Mouse (Mus musculus) kidney, adult 18-20 months (tissue): ENCODE measurements around the gene Pdlim5.
"Not testable (repeated sequence)": the region's sequence is repeated elsewhere in the genome, so short reads cannot be mapped to it uniquely, and the experiment has no call there.

Source experiments
- DNase-seq: peaks from one replicate; pipeline ENCODE4 v3.0.0; 2021

Pdlim5 gene

DNA sequence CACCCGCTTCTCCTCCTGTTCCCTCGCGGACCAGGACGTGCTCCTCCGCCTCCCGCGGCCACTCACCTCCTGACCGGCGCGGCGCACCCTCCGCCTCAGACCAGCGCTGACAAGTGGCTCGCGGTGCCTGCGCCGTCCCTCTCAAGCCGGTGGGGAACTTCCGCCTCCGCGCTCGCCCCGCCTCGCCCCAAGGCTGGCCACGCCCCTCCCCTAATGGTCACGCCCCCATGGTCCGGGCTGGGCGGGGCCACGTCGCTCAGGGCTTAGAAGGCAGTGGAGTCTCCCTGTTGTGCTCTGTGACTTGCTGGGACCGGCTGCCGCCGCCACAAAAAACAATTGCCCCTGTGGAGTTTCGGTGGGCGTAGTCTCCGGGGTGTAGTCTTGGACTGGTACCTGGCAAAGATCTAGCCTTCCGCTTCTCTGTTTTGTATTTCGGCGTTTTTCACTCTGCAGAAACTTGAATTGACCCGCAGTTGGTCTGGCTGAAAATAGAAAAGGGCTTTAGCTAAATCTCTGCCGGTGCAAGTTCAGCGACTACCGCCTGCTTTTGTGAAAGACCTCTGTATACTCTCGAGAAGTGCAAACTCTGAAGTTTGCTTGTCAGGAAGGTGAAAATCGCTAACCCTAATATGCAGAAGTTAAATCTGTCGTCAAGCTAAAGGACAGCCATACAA lies at the start of gene Pdlim5:
Gene Pdlim5, minus strand, starts transcription at position 177 of the 674 bp plus-strand sequence.
- peak; percentile 99 for DNase-seq

DNA sequence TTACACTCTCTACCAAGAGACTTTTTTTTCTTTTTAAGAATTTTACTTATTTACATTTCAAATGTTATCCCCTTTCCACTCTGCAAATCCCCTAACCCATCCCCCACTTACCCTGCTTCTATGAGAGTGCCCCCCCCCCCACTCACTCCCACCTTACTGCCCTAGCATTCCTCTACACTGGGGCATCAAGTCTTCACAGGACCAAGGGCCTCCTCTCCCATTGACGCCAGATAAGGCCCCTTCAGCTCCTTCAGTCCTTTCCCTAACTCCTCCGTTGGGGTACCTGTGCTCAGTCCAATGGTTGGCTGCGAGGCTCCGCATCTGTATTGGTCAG lies 48.2 kb upstream of the Pdlim5 start:
- no peak for DNase-seq

DNA sequence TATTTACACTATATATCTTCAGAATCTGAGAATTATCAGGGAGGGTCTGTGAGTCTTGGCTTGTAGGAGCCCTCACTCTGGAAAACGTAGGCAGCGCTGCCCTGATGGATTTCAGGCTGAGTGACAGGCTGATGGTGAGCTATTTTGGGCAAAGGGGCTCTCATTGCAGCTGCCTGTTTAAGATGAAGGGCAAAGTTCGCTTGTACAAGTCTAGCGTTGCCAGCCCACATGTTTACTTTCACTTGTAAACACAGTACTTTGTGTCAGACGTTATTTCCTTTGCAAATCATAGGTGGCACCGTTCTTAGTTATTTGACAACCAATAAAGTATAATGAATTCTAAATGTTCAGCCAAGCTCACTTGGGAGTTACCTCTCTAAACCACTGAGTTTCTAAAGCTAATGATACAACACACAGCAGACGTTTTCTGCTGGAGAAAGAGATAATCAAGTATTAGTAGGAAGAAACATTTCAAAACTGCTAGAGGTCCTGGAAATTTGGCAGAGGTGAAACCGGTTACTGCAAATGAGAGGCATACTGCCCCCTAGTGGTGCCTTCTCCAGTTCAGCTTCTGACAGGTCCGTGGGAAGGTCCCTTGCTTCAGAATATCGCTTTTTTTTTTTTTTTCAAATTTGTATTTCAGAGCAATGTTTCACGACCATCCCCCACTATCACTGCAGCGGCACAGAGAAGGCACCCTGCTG lies 47.7 kb upstream of the Pdlim5 start:
- peak; percentile 89 for DNase-seq

DNA sequence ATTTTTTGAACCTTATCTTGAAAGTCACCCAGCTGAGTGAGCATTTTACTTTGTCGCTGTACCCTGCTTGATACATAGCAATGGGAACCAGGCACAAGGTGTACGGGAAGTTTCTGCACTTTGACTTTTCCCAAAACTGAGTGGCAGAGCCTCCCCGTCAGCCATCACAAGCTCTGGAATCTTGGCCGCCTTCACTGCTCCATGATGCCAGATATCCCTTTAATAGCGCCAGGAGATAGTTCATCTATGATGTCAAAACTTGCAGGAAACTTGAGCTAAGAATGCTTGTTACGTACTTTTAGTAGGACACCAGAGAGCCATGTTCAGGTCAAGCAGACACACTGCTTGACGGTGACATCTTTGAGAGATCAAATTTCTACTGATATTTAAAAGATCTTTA lies 46.7 kb upstream of the Pdlim5 start:
- no peak for DNase-seq

DNA sequence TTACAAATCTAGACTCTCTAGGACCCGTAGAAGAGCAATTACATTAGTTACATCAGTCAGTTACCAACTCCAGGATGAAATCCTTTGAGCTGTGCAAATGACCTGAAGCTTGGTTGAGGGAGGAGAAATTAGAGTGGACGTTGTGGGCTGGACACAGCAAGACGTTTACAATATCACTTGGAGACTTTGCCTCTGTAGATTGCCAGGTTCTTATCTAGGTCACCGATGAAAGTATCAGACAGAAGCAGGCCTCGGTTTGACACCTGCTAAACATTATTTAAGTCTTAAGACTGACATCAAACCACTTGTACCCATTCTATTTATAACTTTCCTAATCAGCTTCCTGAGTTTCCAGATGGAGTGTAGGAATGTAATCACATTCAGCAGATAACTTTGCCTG lies 45.6 kb upstream of the Pdlim5 start:
- no peak for DNase-seq

DNA sequence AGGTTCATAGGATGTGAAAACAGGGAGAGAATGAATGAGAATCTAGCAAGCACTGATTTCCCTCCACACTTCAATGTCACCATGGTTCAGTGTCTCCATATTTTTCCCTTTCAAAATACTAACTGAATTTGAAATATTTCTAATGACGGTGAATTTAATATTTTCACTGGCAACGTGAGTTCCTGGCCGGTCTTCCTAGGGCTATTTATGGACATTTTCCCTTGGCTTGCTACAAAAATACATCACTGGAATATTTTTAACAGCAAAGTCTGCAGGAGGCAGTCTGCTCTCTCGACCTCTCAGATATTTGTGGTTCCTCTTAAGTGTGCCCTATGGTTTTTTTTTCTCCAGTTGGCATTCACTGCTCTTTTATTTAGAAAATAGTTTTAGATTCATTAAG lies 44.7 kb upstream of the Pdlim5 start:
- no peak for DNase-seq

DNA sequence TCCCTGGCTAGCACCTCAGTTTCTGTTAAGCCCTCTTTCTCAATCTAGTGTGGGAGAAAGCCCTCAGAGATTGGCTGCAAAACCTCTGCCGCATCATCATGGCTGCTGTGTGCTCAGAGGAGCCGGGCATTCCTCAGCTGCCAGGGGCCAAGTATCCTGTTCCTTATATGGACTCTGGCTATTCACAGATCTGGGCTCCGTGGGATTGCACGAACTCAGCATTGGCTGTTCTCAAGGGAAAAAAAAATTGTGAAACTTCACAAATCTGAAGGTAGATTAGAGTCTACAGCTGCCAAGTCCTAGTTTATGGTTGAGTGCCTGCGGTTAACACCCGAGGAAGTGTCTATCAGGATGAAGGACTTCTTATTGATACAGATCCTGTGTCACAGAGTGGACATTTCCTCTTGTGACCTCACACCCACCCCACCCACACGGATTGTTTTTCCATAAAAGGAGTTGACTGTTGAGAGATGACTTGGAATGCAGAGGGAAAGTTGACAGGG lies 44.1 kb upstream of the Pdlim5 start:
- DNase-seq: peak; percentile 48

DNA sequence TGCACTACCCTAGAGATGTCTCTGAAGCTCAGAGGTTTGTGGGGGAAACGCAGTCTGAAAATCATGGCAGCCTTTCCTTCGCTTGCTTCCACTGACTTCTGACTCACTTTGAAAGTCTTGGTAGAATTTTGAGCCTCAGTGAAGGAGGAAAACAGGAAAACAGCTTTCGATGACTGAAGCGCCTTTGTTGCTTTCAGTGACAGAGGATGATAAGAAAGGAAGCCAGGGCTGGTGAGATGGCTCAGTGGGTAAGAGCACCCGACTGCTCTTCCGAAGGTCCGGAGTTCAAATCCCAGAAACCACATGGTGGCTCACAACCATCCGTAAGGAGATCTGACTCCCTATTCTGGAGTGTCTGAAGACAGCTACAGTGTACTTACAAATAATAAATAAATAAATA lies 43.1 kb upstream of the Pdlim5 start:
- not testable (repeated sequence) for DNase-seq

DNA sequence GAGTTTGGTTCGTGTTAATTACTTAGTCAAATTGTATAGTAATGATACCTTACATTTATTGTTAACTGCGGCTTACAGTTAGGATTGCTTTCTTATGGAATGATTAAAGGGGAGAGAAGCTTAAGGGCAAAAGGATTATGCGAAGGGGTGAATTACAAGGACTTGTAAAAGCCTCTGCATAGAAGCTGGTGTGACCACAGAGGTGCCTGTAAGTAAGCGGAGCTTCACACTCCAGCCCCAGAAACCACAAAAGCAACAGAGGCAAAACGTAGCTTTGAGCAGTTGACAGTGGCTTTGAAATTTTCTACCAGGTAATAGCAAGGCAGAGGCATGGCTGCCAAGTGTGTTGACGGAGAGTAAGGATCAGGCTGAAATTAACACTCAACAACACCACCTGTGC lies 41.3 kb upstream of the Pdlim5 start:
- DNase-seq: no peak

DNA sequence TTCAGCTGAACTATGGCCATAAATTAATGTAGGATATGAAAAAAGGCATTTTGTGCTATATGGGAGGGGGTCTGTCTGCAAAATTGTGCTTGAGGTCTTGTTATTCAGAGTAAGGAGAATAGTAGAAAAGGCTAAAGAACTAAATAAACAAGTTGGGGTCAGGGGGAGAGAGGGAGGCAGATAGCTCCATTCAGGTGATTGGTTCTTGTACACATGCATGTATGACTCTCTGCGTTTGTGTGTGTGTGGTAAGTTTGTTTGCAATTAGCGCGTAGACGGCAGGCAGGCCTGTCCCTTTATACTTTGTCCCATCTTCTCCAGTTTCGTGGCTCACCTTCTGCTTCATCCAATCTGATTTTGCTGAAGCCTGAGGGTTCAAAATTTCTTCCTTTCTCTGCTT lies 40.7 kb upstream of the Pdlim5 start:
- no peak for DNase-seq

DNA sequence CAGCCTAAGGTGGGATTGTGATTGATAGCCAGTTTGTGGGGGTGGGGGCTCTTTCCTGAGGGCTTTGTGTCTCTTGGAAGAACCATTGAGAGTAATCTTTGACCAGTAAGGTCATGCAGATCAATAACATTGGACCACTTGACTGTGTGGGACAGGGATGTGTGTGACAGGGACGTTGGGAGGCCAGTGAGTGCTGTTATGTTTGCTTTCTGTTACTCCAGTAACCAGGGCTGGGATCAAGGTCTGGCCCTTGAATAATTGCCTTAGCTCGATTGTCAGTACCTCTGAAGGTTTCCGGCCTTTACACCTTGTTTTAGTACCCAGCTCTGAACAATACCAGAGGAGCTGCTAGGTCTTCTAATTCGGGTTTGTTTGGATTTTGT lies 39.3 kb upstream of the Pdlim5 start:
- no peak for DNase-seq

DNA sequence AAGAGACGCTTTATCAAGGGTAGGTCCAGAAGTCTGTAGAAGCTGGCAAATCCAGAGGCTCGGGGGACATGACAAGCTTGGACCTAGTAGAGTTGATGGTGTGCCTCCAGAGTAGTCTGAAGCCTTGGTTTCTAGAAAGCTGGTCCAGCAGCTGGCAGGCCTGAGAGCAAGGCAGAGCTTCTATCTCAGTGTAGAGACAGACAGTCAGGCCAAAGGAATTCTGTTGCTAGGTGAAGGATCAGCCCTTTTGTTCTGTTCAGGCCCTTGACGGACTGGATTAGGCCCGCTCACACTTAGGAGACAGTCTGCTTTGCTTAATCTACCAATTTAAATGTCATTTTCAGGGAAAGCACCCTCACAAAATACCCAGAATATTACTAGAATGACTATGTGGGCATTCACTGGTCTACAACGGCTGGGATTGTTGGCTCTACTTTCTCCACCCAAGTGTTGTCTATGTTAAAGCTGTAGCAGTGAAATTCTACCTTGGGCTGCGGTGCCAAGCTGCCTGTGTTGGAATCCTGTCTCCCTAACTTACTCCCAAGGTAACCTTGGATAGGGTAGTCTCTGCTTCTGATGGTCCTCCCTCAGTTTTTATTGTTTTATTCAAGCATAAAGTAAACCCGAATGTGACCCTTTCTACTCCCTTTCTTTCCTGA lies 38.8 kb upstream of the Pdlim5 start:
- no peak for DNase-seq

DNA sequence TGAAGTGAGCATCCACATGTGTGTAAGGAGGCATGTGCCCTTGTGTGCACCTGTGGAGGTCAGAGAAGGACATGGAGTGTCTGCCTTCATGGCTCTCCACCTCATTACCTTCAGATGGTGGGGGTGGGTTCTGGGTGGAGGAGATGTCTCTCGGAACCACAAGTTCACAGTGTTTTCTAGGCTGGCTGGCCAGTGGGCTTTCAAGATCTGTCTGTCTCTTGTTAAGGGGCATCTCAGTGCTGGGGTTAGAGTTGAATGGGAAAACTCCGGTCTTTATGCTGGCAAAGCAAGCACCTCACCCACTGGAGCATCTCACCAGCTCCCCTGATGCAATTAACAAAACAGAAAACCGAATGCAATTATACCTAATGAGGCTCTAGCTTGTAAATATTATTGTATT lies 36.0 kb upstream of the Pdlim5 start:
- DNase-seq: no peak

DNA sequence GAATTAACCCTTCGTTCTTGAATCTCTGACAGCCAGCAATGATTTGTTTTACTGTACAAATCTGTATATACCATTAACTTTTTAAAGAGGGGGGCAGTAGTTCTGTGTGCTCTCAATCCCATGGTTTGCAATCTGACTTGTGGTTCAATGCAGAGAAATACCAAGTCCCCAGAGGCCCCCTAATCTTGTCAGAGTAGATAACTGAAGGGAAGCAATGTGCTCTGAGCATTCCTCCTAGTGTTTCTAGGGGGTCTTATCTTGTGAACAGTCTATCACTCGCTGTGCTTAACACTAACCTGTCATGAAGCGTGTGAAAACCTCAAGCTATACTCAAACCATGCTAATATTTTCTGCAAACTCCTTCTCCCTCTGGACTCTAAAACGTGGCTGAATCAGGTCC lies 34.6 kb upstream of the Pdlim5 start:
- DNase-seq: no peak

DNA sequence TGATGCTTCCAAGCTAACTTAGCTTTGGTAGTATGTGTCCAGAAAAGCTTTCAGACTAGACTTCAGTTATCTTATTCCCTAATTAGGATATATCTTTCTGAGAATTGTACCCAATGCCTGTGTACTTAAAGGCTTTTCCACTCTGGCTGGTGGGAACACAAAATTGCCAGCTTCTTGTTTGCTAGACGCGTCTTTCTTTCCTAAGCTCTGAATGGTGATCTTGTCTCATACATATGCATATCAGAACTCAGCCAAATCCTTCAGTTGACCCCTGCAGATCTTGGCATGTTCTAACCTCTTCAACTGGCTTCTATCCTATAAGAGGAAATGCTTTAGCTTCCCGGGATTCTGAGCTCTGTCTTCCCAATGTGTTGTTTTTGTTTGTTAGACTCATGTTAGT lies 31.3 kb upstream of the Pdlim5 start:
- no peak for DNase-seq

DNA sequence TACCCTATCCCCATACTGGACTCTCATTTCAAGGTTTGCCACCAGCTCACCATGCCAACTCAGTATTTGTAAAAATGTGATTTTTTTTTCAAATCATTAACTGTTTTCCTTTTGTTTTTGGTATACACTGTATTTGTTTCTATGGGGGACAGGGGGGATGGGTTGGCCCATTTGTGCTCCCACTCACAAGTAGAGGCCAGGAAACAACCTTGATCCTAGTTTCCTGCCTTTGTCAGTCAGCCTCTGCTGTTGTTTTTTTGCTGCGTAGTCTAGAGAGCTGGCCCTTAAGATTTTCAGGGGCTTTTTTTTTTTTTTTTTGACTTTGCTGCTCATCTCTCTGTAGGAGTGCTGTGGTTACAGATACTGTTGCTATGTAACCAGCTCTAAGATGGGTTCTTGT lies 28.6 kb upstream of the Pdlim5 start:
- DNase-seq: no peak

DNA sequence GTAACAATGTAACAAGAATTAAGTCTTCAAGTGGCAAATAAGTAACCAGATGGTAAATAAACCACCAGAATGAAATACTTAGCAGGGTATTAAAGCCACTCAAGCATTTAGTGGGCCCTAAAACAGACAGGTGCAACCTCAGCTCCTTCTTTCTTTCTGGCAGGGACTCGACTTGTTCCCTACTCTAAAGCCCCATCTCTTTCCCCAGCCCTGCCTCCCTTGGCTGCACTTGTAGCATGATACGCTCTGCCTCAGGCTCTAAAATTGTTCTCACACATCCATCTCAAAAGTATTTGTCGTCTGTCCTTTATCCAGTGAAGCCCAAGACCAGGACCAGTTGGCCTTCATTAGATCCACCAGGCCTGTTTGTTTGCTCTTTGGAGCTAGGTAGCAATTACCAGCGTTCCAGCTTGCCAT lies 28.0 kb upstream of the Pdlim5 start:
- peak; percentile 58 for DNase-seq

DNA sequence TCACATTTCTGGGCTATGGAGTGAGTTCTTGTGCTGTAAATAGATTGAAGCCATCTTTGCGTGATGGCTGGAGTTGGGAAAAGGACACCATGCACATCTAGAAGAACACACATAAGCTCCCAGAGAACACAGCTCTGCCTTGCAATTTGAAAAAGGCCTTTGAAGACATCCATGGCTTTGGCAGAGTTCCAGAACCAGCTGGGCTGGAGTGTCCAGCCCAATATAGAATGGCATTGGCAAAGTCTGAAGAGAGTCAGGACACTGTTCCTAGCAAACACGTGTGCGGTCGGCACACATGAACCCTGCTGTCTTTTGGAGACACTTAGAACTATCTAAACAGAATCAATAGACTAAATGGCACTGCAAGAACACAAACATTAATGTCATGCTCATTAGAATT lies 26.7 kb upstream of the Pdlim5 start:
- no peak for DNase-seq

DNA sequence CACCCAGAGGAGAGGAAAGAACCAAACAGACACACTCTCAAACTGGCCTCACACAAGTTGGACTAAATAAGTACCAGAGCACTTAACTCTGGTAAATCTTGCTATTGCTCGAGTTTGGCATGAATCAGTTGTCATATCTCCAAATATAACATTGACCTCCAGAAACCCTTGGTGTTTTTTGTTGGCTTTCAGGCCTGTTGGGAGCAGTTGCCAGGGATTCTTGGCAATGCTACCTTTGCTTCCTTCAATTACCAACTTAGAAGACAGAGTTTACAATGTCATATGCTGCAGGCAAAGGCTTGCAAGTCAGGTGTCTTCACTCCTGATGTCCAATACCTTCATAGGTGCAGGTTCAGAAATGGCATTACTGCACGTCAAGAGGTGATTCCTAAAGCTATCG lies 26.0 kb upstream of the Pdlim5 start:
- no peak for DNase-seq

DNA sequence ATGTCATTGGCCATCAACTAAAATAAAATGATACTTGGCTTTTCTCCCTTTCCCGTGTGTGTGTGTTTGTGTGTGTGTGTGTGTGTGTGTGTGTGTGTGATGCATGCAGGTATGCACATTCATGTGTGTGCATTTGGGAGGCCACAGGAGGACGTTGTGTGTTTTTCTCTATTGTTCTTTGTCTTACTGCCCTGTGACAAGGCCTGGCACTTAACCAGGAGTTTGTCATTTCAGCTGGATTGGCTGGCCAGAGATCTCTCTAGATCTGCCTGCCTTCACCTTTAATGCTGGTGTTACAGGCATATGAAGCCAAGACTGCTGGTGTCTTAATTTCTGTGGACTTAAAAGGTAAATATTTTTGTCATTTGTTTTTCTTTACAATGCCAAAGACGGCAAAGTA lies 22.5 kb upstream of the Pdlim5 start:
- DNase-seq: no peak

DNA sequence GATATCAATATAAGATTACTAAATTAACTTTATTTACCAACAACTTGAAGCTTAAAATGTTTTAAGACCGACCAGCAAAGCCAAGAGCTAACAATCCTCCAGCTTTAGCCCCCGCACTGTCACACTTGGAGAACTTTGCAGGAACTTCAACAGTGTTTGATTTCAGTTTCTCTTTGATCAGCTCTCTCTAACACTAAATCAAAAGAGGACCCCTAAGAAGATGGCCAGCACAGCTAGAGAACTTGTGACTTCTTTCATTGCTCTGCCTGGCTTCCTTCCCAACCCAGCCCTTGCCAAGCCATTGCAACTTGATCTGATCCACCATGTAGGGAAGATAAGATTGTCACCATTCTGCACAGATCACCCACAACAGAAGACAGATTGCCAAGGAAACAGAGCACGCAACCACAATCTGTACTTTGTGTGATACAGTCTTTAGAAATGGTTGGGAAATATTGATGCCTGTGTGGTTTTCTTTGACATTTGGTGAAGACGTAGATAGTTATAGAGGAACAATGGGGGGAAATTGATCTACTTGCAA lies 17.9 kb upstream of the Pdlim5 start:
- no peak for DNase-seq

DNA sequence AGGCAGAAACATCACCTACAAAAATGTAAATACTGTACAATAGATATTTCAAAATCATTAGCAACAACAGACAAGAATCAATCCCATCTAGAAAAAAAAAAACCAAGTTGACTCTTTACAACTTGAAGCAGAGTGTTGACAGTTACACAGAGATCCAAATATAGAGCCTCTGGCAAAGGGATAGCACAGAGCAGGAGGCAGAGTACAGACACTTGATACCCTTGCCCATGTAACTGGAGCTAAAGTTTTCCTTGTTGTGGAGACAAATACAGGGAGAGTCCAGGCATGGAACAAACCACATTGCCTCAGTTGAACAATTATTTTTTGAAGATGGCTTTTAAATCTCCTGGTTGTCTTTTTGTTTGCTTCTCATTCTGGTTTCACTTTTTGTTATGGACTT lies 15.4 kb upstream of the Pdlim5 start:
- no peak for DNase-seq

DNA sequence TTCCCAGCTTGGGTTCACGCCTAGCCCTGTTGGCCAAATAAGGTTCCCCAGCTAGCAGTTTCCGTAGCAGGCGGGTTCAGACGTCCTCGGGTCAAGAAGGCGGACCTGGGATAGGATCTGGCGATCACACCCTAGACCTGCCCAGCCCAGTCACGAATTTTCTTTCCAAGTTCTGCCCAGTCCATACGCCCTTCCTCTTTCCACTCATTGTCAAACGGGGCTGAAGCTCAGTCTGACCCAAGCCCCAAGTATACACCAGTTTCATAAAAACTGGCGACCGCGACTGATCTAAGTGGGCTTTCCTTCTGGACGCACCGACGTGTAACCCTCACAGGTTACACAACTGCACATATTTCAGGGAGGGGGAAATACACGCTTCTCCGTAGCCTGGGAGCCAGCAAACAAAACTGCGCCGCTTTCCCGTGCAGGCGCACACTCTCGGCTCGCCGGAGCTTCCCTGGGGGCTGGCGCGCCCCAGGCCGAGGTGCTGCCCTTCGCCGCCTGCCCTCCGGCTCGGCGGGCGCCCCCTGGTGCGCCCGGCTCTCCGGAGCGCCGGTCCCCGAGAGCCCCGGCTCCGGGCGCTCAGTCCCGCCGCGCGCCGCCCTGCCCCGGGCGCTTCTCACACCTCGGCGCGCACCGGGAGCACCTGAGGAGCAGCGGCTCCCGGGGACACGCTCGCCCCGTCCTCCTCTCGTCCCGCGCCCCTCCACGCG lies 544 bp downstream of the Pdlim5 start:
- peak; percentile 79 for DNase-seq
